Mouse (Mus musculus): ENCODE data around the gene Mov10. TPM values are rescaled to one million over a fixed set of nuclear protein-coding genes. Genes with fewer than 3 reads are reported as not detected.

Gene Mov10
- total and polyA plus RNA-seq, 3 experiments = 7.2 to 31.9 (median 18.4) TPM

GRCm38 (mm10) chr3:104854866-104855265, 36.5 kb upstream of the Mov10 start:
- Histone ChIP-seq H3K79me2 (replicated peaks; ENCODE audit: control insufficient read depth, extremely low read depth, insufficient read depth, poor library complexity, severe bottlenecking) (peaks cover 85% of the 10 kb centered on the region), H3K27ac (ENCODE audit: insufficient read depth, low read depth) (no peak overlapping the region), H3K4me2 (ENCODE audit: insufficient read depth, low read depth, poor library complexity, severe bottlenecking) (no peak overlapping the region), H3K9ac (ENCODE audit: insufficient read depth, low read depth) (no peak overlapping the region), H3K27me3 (replicated peaks) (no peaks in the 10 kb centered on the region), H3K36me3 (replicated peaks in 1 of 2; ENCODE audit: control insufficient read depth in 1 of 2, insufficient read depth in 1 of 2, low read length in 1 of 2) (peaks cover 16 to 56% of the 10 kb centered on the region in 2 experiments), H3K4me3 (replicated peaks in 1 of 3; ENCODE audit: low read depth in 2 of 3, low read length in 2 of 3, poor library complexity in 1 of 3) (no peak overlapping the region), H3K9me3 (replicated peaks; ENCODE audit: low read length) (peaks cover 12% of the 10 kb centered on the region), H3K4me1 (ENCODE audit: control insufficient read depth in 1 of 2, insufficient read depth in 2 of 2) (peaks cover 4 to 29% of the 10 kb centered on the region in 2 experiments; a peak in 3 of 4 replicates)
- no peak for TF ChIP-seq POLR2AphosphoS2 (IDR thresholded peaks at IDR 0.05; ENCODE audit: low read depth, low read length)
- TF ChIP-seq IRF4 (IDR thresholded peaks at IDR 0.05; ENCODE audit: low read depth, low read length) = no peak
- no peak for TF ChIP-seq ZC3H11A (IDR thresholded peaks at IDR 0.05; ENCODE audit: low read depth, low read length)
- TF ChIP-seq ELF1 (IDR thresholded peaks at IDR 0.05; ENCODE audit: low read depth, low read length) = no peak
- TF ChIP-seq HCFC1 (IDR thresholded peaks at IDR 0.05; ENCODE audit: low read depth, low read length) = no peak
- TF ChIP-seq RAD21 (IDR thresholded peaks at IDR 0.05; ENCODE audit: low read depth, low read length) = no peak
- no peak for TF ChIP-seq BHLHE40 (IDR thresholded peaks at IDR 0.05; ENCODE audit: low read depth, low read length)
- TF ChIP-seq GABPA (IDR thresholded peaks at IDR 0.05; ENCODE audit: insufficient replicate concordance, low read depth, low read length) = no peak
- TF ChIP-seq CTCF (conservative IDR thresholded peaks at IDR 0.05 in 1 of 2, IDR thresholded peaks at IDR 0.05 in 1 of 2; ENCODE audit: low read depth in 2 of 2, low read length in 2 of 2) = no peak
- no peak for TF ChIP-seq USF1 (IDR thresholded peaks at IDR 0.05; ENCODE audit: low read depth, low read length)
- no peak for TF ChIP-seq USF2 (conservative IDR thresholded peaks at IDR 0.05; ENCODE audit: low read depth, low read length)
- TF ChIP-seq TBP (conservative IDR thresholded peaks at IDR 0.05; ENCODE audit: low read depth, low read length) = no peak
- no peak for TF ChIP-seq NRF1 (IDR thresholded peaks at IDR 0.05; ENCODE audit: low read depth, low read length)
- no peak for TF ChIP-seq SIN3A (IDR thresholded peaks at IDR 0.05; ENCODE audit: low read length)
- TF ChIP-seq MAZ (IDR thresholded peaks at IDR 0.05; ENCODE audit: low read depth, low read length) = no peak
- no peak for TF ChIP-seq PAX5 (IDR thresholded peaks at IDR 0.05; ENCODE audit: low read length)
- dilution Hi-C loops (cut with MboI; ENCODE audit: extremely low pct_ligation_motif_present, extremely low pct_unique_long_range_greater_than_20kb, low sequenced_read_pairs) (no loop called here), in situ Hi-C loops (cut with MboI; ENCODE audit: low pct_ligation_motif_present, low pct_unique_long_range_greater_than_20kb, low sequenced_read_pairs) (no loop called here)
- no peak for DNase-seq (ENCODE audit: extremely low read depth)

- in situ Hi-C loops (cut with MboI; ENCODE audit: low pct_ligation_motif_present, low pct_unique_long_range_greater_than_20kb, low sequenced_read_pairs) = no loop called here
- H3K36me3 ChIP-seq (replicated peaks in 1 of 2; ENCODE audit: control insufficient read depth in 1 of 2, insufficient read depth in 1 of 2, low read length in 1 of 2) = peaks cover 16 to 58% of the 10 kb centered on the region in 2 experiments
- dilution Hi-C loops (cut with MboI; ENCODE audit: extremely low pct_ligation_motif_present, extremely low pct_unique_long_range_greater_than_20kb, low sequenced_read_pairs) = no loop called here
- H3K9ac ChIP-seq (ENCODE audit: insufficient read depth, low read depth) = no peak overlapping the region
- no peak for TF ChIP-seq TCF12 (IDR thresholded peaks at IDR 0.05; ENCODE audit: low read depth, low read length)
- TF ChIP-seq POLR2AphosphoS2 (IDR thresholded peaks at IDR 0.05; ENCODE audit: low read depth, low read length) = no peak
- TF ChIP-seq ETS1 (conservative IDR thresholded peaks at IDR 0.05; ENCODE audit: low read depth, low read length) = no peak
- TF ChIP-seq JUND (conservative IDR thresholded peaks at IDR 0.05; ENCODE audit: low read depth, low read length) = no peak
- TF ChIP-seq ZKSCAN1 (IDR thresholded peaks at IDR 0.05; ENCODE audit: borderline replicate concordance, low read depth, low read length) = no peak
- TF ChIP-seq CTCF (conservative IDR thresholded peaks at IDR 0.05 in 1 of 2, IDR thresholded peaks at IDR 0.05 in 1 of 2; ENCODE audit: low read depth in 2 of 2, low read length in 2 of 2) = no peak
- no peak for TF ChIP-seq MYC (IDR thresholded peaks at IDR 0.05; ENCODE audit: low read depth, low read length)
- no peak for TF ChIP-seq UBTF (IDR thresholded peaks at IDR 0.05; ENCODE audit: low read depth, low read length)
- no peak for TF ChIP-seq USF2 (conservative IDR thresholded peaks at IDR 0.05; ENCODE audit: low read depth, low read length)
- no peak for TF ChIP-seq MXI1 (IDR thresholded peaks at IDR 0.05; ENCODE audit: low read depth, low read length)
- no peak for TF ChIP-seq ZMIZ1 (IDR thresholded peaks at IDR 0.05; ENCODE audit: low read depth, low read length)
- TF ChIP-seq CHD1 (IDR thresholded peaks at IDR 0.05; ENCODE audit: low read depth, low read length) = no peak
- no peak for TF ChIP-seq ZC3H11A (IDR thresholded peaks at IDR 0.05; ENCODE audit: low read depth, low read length)
- TF ChIP-seq USF1 (IDR thresholded peaks at IDR 0.05; ENCODE audit: low read depth, low read length) = no peak
- TF ChIP-seq RAD21 (IDR thresholded peaks at IDR 0.05; ENCODE audit: low read depth, low read length) = no peak
- TF ChIP-seq HCFC1 (IDR thresholded peaks at IDR 0.05; ENCODE audit: low read depth, low read length) = no peak
- TF ChIP-seq MEF2A (IDR thresholded peaks at IDR 0.05; ENCODE audit: borderline replicate concordance, low read depth, low read length) = no peak
- no peak for TF ChIP-seq EP300 (IDR thresholded peaks at IDR 0.05; ENCODE audit: low read length)
- H3K27me3 ChIP-seq (replicated peaks) = no peaks in the 10 kb centered on the region
- peaks cover 4 to 25% of the 10 kb centered on the region in 2 experiments; a peak in 3 of 4 replicates for H3K4me1 ChIP-seq (ENCODE audit: control insufficient read depth in 1 of 2, insufficient read depth in 2 of 2)
- DNase-seq (ENCODE audit: extremely low read depth) = no peak
- H3K9me3 ChIP-seq (replicated peaks; ENCODE audit: low read length) = peaks cover 12% of the 10 kb centered on the region
- H3K4me3 ChIP-seq (replicated peaks in 1 of 3; ENCODE audit: low read depth in 2 of 3, low read length in 2 of 3, poor library complexity in 1 of 3) = no peak overlapping the region
- H3K4me2 ChIP-seq (ENCODE audit: insufficient read depth, low read depth, poor library complexity, severe bottlenecking) = no peak overlapping the region
- H3K27ac ChIP-seq (ENCODE audit: insufficient read depth, low read depth) = no peak overlapping the region
- peaks cover 84% of the 10 kb centered on the region for H3K79me2 ChIP-seq (replicated peaks; ENCODE audit: control insufficient read depth, extremely low read depth, insufficient read depth, poor library complexity, severe bottlenecking)
Measured at GRCm38 (mm10) chr3:104854465-104854864, 36.1 kb upstream of the Mov10 start.
